Mouse (Mus musculus) G1E (cell line): Measurements from ENCODE around the gene Rbbp6. TPM values are rescaled to one million over a fixed set of nuclear protein-coding genes. Genes with fewer than 3 reads are reported as not detected.

Experiments
- ATAC-seq: 2 replicates; pipeline ENCODE4 v1.8.0; 2016; ENCODE audit warnings: mild to moderate bottlenecking; ENCODE audit not compliant: insufficient number of reproducible peaks, poor library complexity, low FRiP score, severe bottlenecking; ENCODE audit errors: extremely low read depth
- DNase-seq: peaks from one replicate; pipeline ENCODE4 v3.0.0; 2012; ENCODE audit warnings: low spot score
- H3K27me3 ChIP-seq: 2 replicates; pipeline ENCODE4 v1.6.1; 2012; ENCODE audit warnings: mild to moderate bottlenecking, low read length, inconsistent platforms; ENCODE audit not compliant: insufficient read depth
- H3K36me3 ChIP-seq: replicated peaks from 2 replicates; pipeline ENCODE3; 2012; ENCODE audit warnings: mild to moderate bottlenecking, inconsistent platforms
- H3K4me1 ChIP-seq: 2 replicates; pipeline ENCODE4 v1.6.1; 2012; ENCODE audit warnings: low read depth, low read length, inconsistent platforms, mixed read lengths; ENCODE audit not compliant: insufficient read depth
- H3K4me3 ChIP-seq: 2 replicates; pipeline ENCODE4 v1.5.1; 2012; ENCODE audit warnings: low read depth, mild to moderate bottlenecking, inconsistent platforms, low read length, moderate library complexity, mixed read lengths
- H3K9me3 ChIP-seq: replicated peaks from 2 replicates; pipeline ENCODE4 v1.6.1; 2012; ENCODE audit warnings: inconsistent platforms
- CTCF ChIP-seq: IDR thresholded peaks from 2 replicates; pipeline ENCODE4 v1.5.1; 2012; ENCODE audit warnings: low read depth, low read length, inconsistent platforms, mixed read lengths
- GATA1 ChIP-seq: IDR thresholded peaks from 2 replicates; pipeline ENCODE4 v1.6.1; 2012; ENCODE audit warnings: borderline replicate concordance, low read length, inconsistent platforms, mixed read lengths
- GATA2 ChIP-seq: IDR thresholded peaks from 2 replicates; pipeline ENCODE4 v1.6.1; 2012; ENCODE audit warnings: low read depth, low read length, inconsistent platforms, borderline replicate concordance
- POLR2AphosphoS5 ChIP-seq: IDR thresholded peaks from 2 replicates; pipeline ENCODE4 v1.6.1; 2012; ENCODE audit warnings: low read depth, low read length, inconsistent platforms; ENCODE audit not compliant: insufficient replicate concordance
- TAL1 ChIP-seq: conservative IDR thresholded peaks from 2 replicates; pipeline ENCODE4 v1.6.1; 2012; ENCODE audit warnings: low read depth, low read length, inconsistent platforms, mixed read lengths
- polyA plus RNA-seq: library from polyadenylated mRNA; stranded (reverse); fragments of >175 nt; gene quantifications from 2 replicates; pipeline ENCODE4 v1.2.3, GENCODE M21; 2012
- total RNA-seq, 2 experiments: library from RNA; stranded (forward) in 1 of 2; stranded (reverse) in 1 of 2; fragments of 200-1000 nt in 1 of 2; fragments of >200 nt in 1 of 2; fragmentation: Nextera tagmentation in 1 of 2; gene quantifications; 2 replicates each; pipeline ENCODE4 v1.2.3; 2014 to 2017

Gene Rbbp6
- total and polyA plus RNA-seq, 3 experiments, result 48.2 to 311 (median 73.8) TPM

DNA sequence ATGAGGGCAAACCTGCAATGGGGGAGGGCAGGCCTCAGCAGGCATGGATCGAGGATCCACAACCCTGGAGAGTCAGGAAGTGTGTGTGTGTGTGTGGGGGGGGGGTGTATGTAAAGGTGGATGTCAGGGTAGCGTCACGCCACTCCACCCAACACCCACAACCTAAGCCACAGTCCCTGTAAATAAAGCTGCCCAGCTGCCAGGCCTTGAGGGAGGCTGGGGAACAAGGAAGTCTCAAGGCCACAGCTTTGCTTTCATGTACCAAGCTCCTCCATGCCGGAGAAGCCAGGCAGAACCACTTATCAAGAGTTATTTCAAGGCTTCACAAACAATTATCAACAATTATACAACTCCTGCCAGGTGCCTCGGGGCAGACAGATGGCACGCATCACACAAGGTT is 13.4 kb upstream of the Rbbp6 start:
- Histone ChIP-seq H3K4me1 (no peaks in the 10 kb centered on the region; the same call in 1 of the 2 replicates), H3K36me3 (no peaks in the 10 kb centered on the region), H3K9me3 (no peaks in the 10 kb centered on the region), H3K27me3 (peaks cover 5% of the 10 kb centered on the region), H3K4me3 (no peak overlapping the region)
- no peak for TF ChIP-seq GATA2
- no peak for TF ChIP-seq POLR2AphosphoS5
- no peak for TF ChIP-seq TAL1
- TF ChIP-seq CTCF, result no peak
- TF ChIP-seq GATA1, result no peak
- DNase-seq (no peak), ATAC-seq (no peak)

DNA sequence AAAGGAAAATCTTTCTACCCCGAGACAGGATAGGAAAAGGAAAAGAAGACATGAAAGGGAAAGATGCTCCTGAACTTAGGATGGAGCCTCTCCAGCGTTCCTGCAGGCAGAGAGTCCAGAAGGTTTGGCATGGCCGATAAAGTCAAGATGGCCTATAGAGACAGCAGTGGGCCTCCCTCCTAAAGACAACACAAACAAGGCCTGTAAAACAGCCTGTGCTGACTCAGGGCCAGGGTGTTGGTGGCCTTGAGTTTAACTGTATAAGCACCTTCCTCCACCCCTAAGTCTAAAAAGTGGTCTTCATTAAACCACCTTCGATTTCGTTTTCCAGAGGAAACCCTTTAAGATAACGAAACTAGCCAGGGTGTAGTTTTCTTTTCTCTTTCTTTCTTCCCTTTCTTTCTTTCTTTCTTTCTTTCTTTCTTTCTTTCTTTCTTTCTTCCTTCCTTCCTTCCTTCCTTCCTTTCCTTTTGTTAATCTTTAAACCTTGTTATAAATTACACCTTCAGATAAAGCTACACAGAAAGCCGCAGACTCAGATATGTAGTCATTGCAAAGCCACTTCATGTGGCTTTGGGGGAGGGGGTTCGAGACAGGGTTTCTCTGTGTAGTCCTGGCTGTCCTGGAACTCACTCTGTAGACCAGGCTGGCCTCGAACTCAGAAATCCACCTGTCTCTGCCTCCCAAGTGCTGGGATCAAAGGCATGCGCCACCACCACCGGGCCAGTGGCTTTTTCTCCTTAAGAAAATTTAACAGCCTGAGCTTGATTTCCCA is 10.8 kb upstream of the Rbbp6 start:
- no peak for ATAC-seq
- TF ChIP-seq GATA2 (no peak), POLR2AphosphoS5 (no peak), TAL1 (no peak), CTCF (no peak), GATA1 (no peak)
- no peaks in the 10 kb centered on the region for H3K9me3 ChIP-seq
- DNase-seq, result no peak
- H3K36me3 ChIP-seq, result no peaks in the 10 kb centered on the region
- peaks cover 7% of the 10 kb centered on the region for H3K27me3 ChIP-seq
- H3K4me3 ChIP-seq, result no peak overlapping the region
- H3K4me1 ChIP-seq, result no peaks in the 10 kb centered on the region; the same call in 1 of the 2 replicates

DNA sequence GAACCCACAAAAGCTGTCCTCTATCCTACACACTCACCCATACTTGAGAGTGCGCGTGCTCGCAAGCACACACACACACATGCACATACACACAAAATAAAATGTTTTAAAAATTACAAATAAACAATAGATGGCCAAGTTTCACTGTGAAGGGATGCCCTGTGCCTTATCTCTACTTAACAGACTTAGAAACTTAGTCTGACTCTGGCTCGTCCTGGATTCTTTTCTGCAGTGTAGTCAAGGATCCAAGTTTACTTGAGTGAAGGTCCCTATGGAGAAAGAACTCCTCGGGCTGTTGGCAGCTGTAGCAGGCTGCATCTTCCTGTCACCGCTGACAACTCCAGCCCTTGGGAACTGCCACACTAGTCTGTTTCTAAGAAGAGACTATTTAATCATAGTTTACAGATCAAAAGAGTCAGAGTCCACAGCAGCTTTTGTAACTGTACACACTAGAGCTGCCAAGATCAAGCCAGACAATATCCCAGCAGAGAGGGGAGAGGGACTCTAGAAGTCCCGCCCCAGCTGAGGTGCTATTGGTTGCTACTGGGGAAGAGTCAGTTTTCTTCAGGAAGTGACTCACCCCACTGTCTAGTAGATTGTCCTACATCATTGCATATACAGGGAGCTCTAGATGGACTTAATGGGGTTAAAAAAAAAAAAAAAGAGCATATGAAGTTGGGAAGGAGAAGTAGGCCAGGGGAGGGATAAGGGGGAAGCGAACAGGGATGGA is 10.1 kb upstream of the Rbbp6 start:
- no peaks in the 10 kb centered on the region for H3K9me3 ChIP-seq
- TF ChIP-seq GATA1 (no peak), CTCF (no peak), TAL1 (no peak), GATA2 (no peak), POLR2AphosphoS5 (no peak)
- DNase-seq (peak; percentile 29), ATAC-seq (peak; percentile 92)
- no peaks in the 10 kb centered on the region for H3K36me3 ChIP-seq
- H3K4me1 ChIP-seq, result no peaks in the 10 kb centered on the region; the same call in 1 of the 2 replicates
- peaks cover 10% of the 10 kb centered on the region for H3K27me3 ChIP-seq
- H3K4me3 ChIP-seq, result no peak overlapping the region

DNA sequence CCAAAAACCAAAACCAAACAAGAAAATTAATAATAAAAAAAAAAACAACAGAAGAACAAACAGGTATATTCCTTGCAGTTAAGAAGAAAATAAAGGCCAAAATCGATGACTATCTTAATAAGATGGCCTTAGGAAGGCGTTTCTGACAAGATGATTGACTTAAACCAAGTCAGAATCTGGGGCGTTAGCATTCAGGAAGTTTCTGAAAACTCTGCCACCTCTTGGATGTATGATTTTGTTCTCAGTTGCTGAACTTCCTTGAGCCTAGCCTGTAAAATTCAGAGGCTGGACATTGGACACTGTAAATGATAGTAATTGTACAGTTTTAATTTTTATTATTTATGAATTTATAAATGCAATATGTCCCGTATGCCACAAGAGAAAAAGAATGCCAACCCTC is 3.3 kb downstream of the Rbbp6 start:
- Histone ChIP-seq H3K4me1 (peaks cover 17% of the 10 kb centered on the region), H3K4me3 (no peak overlapping the region; the same call in 1 of the 2 replicates), H3K27me3 (0 out of 2 replicates have a peak, but pooled peaks cover 4% of the 10 kb centered on the region), H3K9me3 (no peaks in the 10 kb centered on the region), H3K36me3 (peaks cover 16% of the 10 kb centered on the region)
- DNase-seq (no peak), ATAC-seq (no peak)
- TF ChIP-seq GATA2 (no peak), POLR2AphosphoS5 (no peak), CTCF (no peak)

DNA sequence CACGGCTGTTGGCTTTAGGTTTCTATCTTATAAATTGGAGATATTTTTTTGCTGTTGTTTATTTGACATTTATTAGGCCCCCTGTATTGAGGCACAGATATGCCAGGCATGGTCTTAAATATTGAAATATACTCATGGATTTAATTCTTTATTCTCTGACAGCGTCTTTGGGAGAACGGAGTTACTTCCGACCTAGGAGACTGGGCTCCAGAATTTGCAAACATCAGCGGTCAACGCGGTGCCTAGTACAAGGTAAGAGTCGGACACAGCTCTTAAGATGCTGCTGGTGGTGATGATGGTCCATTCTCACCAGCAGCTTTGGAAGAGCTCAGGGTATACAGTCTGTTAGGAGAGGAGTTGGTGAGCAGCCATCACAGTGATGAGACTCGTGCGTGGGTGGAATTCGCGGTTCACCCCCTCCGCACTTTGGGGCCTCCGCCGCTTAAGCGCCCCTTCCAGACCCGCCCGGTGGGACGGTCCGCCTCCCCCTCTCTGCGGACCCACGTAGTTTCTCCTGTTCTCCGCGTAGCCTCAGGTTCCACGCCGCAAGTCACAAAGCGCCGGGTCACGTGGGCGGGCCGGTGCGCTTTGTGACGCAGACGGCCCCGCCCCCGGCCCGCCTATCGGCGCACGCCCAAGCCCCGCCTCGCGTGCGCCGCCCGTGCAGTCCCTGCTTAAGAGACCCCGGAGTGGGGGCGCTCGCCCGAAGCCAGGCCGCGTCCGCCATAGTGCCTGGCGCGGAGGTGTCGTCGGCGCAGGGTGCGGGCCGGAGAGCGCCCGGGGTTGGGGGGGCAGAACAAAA is 3.9 kb downstream of the Rbbp6 start:
- Histone ChIP-seq H3K36me3 (peaks cover 20% of the 10 kb centered on the region), H3K4me3 (peak overlapping the region; percentile 81), H3K9me3 (no peaks in the 10 kb centered on the region), H3K4me1 (peaks cover 20% of the 10 kb centered on the region), H3K27me3 (0 out of 2 replicates have a peak, but pooled peaks cover 1% of the 10 kb centered on the region)
- peak; percentile 71 for ATAC-seq
- no peak for TF ChIP-seq POLR2AphosphoS5
- TF ChIP-seq GATA1, result no peak
- TF ChIP-seq GATA2, result no peak
- TF ChIP-seq TAL1, result no peak
- no peak for TF ChIP-seq CTCF
- DNase-seq, result peak; percentile 89

DNA sequence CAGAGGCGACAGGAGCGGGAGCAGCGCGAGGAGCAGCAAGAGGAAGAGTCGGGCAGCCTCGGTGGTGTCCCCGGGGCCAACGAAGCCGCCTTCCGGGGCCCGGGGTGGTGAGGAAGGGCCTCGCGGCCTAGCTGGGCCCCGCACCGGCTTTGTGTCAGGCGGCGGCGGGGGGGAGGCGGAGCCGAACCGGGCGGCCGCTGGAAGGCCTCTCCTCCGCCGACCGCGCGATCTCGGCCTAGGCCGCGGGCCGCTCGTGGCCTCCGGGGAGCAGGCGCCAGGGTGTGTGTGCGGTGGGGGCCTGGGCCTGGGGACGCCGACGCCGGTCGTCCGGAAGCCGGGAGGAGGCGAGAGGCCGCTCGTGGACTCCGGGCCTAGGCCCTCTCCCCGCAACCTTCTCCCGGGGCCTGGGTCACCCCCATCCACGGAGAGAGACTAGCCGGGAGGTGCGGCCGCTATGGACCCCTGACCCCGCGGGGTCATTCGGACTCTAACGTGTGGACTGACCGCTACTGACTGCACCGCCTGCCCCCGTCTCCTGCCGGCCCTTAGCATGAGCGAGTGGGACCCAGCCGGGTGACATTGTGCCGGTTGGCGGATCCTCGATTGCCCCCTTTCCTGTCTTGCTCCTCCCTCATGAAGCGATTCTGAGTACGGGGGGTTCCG is 4.8 kb downstream of the Rbbp6 start:
- peaks cover 23% of the 10 kb centered on the region for H3K36me3 ChIP-seq
- DNase-seq, result peak; percentile 61
- H3K27me3 ChIP-seq, result no peaks in the 10 kb centered on the region
- no peak for ATAC-seq
- TF ChIP-seq GATA1, result no peak
- TF ChIP-seq GATA2, result no peak
- no peak for TF ChIP-seq CTCF
- no peak for TF ChIP-seq TAL1
- no peak for TF ChIP-seq POLR2AphosphoS5
- peak overlapping the region; percentile 81 for H3K4me3 ChIP-seq
- peaks cover 25% of the 10 kb centered on the region for H3K4me1 ChIP-seq
- H3K9me3 ChIP-seq, result no peaks in the 10 kb centered on the region
